In genomic region chr3:116424160-116424972, GRCm38 (mm10) we compare ENCODE assay signal across 8 mouse cellular contexts. TPM values are rescaled to one million over a fixed set of nuclear protein-coding genes. Genes with fewer than 3 reads are reported as not detected.
DNase-seq lines count a peak whose midpoint lies in the region; ATAC-seq and TF ChIP-seq lines count a peak whose summit lies in the region.

No protein-coding gene starts in this region.

- peak overlapping the region; percentile 95 for H3K27ac ChIP-seq in kidney, embryonic 15.5 days
- no peak overlapping the region for H3K27ac ChIP-seq in ES-E14 (ENCODE audit: insufficient read depth, low read depth, low read length, poor library complexity, severe bottlenecking)
- H3K27ac ChIP-seq in embryonic facial prominence, embryonic 10.5 days (replicated peaks): peak overlapping the region; percentile 93
- peak overlapping the region; percentile 87 for H3K27ac ChIP-seq in hindbrain, postnatal 0 days
- peak overlapping the region; percentile 94 for H3K27ac ChIP-seq in midbrain, embryonic 11.5 days (ENCODE audit: low read depth, low read length)

- H3K36me3 ChIP-seq in kidney, embryonic 15.5 days: peaks cover 7% of the 10 kb centered on the region; the same call in 1 of the 2 replicates
- no peaks in the 10 kb centered on the region for H3K36me3 ChIP-seq in ES-E14 (ENCODE audit: control insufficient read depth, insufficient read depth, low read length, poor library complexity, severe bottlenecking)
- H3K36me3 ChIP-seq in embryonic facial prominence, embryonic 10.5 days (replicated peaks): peaks cover 20% of the 10 kb centered on the region
- H3K36me3 ChIP-seq in hindbrain, postnatal 0 days (ENCODE audit: insufficient read depth, low read length): no peaks in the 10 kb centered on the region
- H3K36me3 ChIP-seq in midbrain, embryonic 11.5 days (ENCODE audit: control insufficient read depth, insufficient read depth, low read length): no peaks in the 10 kb centered on the region

- peaks cover 34% of the 10 kb centered on the region for H3K4me1 ChIP-seq in kidney, embryonic 15.5 days
- H3K4me1 ChIP-seq in ES-E14 (ENCODE audit: control insufficient read depth in 2 of 2, insufficient read depth in 2 of 2, low read length in 2 of 2, poor library complexity in 1 of 2): peaks cover 0 to 2% of the 10 kb centered on the region in 2 experiments; a peak in 2 of 4 replicates
- H3K4me1 ChIP-seq in embryonic facial prominence, embryonic 10.5 days: peaks cover 32% of the 10 kb centered on the region
- peaks cover 5% of the 10 kb centered on the region; the same call in 1 of the 2 replicates for H3K4me1 ChIP-seq in hindbrain, postnatal 0 days (ENCODE audit: insufficient read depth, low read length)
- H3K4me1 ChIP-seq in midbrain, embryonic 11.5 days (ENCODE audit: control insufficient read depth, insufficient read depth, low read length): peaks cover 21% of the 10 kb centered on the region

- peak; percentile 5 for ATAC-seq in kidney, embryonic 15.5 days (replicated peaks; ENCODE audit: low FRiP score)
- ATAC-seq in hindbrain, postnatal 0 days: peak; percentile 14; the same call in 1 of the 2 replicates
- ATAC-seq in midbrain, embryonic 11.5 days (ENCODE audit: low FRiP score): no peak

- H3K9ac ChIP-seq in kidney, embryonic 15.5 days: peak overlapping the region; percentile 75
- H3K9ac ChIP-seq in ES-E14 (ENCODE audit: insufficient read depth, low read depth, low read length, poor library complexity, severe bottlenecking): peak overlapping the region; percentile 65; the same call in 1 of the 2 replicates
- peak overlapping the region; percentile 69 for H3K9ac ChIP-seq in hindbrain, postnatal 0 days (replicated peaks; ENCODE audit: low read length)
- H3K9ac ChIP-seq in midbrain, embryonic 11.5 days (ENCODE audit: low read length): peak overlapping the region; percentile 96

- no peak for TF ChIP-seq CTCF in hindbrain, postnatal 0 days (IDR thresholded peaks at IDR 0.05; ENCODE audit: low read depth)

- no peaks in the 10 kb centered on the region for H3K27me3 ChIP-seq in kidney, embryonic 15.5 days
- no peaks in the 10 kb centered on the region for H3K27me3 ChIP-seq in embryonic facial prominence, embryonic 10.5 days (replicated peaks; ENCODE audit: low read depth, poor library complexity, severe bottlenecking)
- H3K27me3 ChIP-seq in hindbrain, postnatal 0 days (ENCODE audit: insufficient read depth, low read length): no peaks in the 10 kb centered on the region
- H3K27me3 ChIP-seq in midbrain, embryonic 11.5 days (ENCODE audit: control insufficient read depth, insufficient read depth, low read length): no peaks in the 10 kb centered on the region

- in situ Hi-C loops in ES-E14 (cut with MboI; ENCODE audit: low sequenced_read_pairs in 2 of 2, unreplicated experiment in 2 of 2): no loop called here

- DNase-seq in kidney, postnatal 10 days: no peak
- peak; percentile 30 for DNase-seq in ES-E14 (ENCODE audit: low read depth, low spot score)
- DNase-seq in embryonic facial prominence, embryonic 10.5 days (ENCODE audit: low spot score): no peak
- DNase-seq in hindbrain, postnatal 0 days (ENCODE audit: low spot score): no peak
- peak; percentile 98 for DNase-seq in midbrain, embryonic 11.5 days (ENCODE audit: low spot score, missing footprints)
- DNase-seq in gastrocnemius, adult 18-20 months (ENCODE audit: low spot score): no peak
- DNase-seq in cerebellum, postnatal 10 days: no peak

- no peaks in the 10 kb centered on the region for H3K9me3 ChIP-seq in kidney, embryonic 15.5 days (replicated peaks)
- no peaks in the 10 kb centered on the region for H3K9me3 ChIP-seq in ES-E14 (ENCODE audit: control insufficient read depth, insufficient read depth, low read depth, low read length)
- H3K9me3 ChIP-seq in embryonic facial prominence, embryonic 10.5 days: no peaks in the 10 kb centered on the region
- H3K9me3 ChIP-seq in hindbrain, postnatal 0 days (ENCODE audit: low read length): no peaks in the 10 kb centered on the region
- no peaks in the 10 kb centered on the region for H3K9me3 ChIP-seq in midbrain, embryonic 11.5 days (ENCODE audit: control insufficient read depth, low read length)

- peak overlapping the region; percentile 69 for H3K4me2 ChIP-seq in kidney, embryonic 15.5 days
- H3K4me2 ChIP-seq in hindbrain, postnatal 0 days (ENCODE audit: low read depth, low read length): peak overlapping the region; percentile 100
- peak overlapping the region; percentile 87 for H3K4me2 ChIP-seq in midbrain, embryonic 11.5 days

- WGBS in kidney, embryonic 15.5 days: under 1% methylated on average over 32 of the region's 32 CpGs
- under 1% methylated on average over 32 of the region's 32 CpGs for WGBS in embryonic facial prominence, embryonic 10.5 days
- WGBS in hindbrain, postnatal 0 days: under 1% methylated on average over 32 of the region's 32 CpGs
- WGBS in midbrain, embryonic 11.5 days: under 1% methylated on average over 32 of the region's 32 CpGs

- peak overlapping the region; percentile 90 for H3K4me3 ChIP-seq in kidney, embryonic 15.5 days (replicated peaks)
- peak overlapping the region; percentile 67 to 99 for H3K4me3 ChIP-seq in ES-E14 (ENCODE audit: insufficient read depth in 1 of 2, low read depth in 1 of 2, low read length in 2 of 2, poor library complexity in 1 of 2, severe bottlenecking in 1 of 2)
- H3K4me3 ChIP-seq in embryonic facial prominence, embryonic 10.5 days: peak overlapping the region; percentile 74
- H3K4me3 ChIP-seq in hindbrain, postnatal 0 days (ENCODE audit: low read length): peak overlapping the region; percentile 66
- H3K4me3 ChIP-seq in midbrain, embryonic 11.5 days (ENCODE audit: low read depth, low read length): peak overlapping the region; percentile 95

TF ChIP-seq in ES-E14, 5 proteins besides CTCF, POLR2A, EP300 and RAD21:
- TF ChIP-seq MAFK (IDR thresholded peaks at IDR 0.05; ENCODE audit: insufficient read depth, low read depth, low read length) (no peak), HCFC1 (IDR thresholded peaks at IDR 0.05; ENCODE audit: borderline replicate concordance, insufficient read depth, low read length) (no peak), ZNF384 (IDR thresholded peaks at IDR 0.05; ENCODE audit: low read depth, low read length) (no peak), ZC3H11A (IDR thresholded peaks at IDR 0.05; ENCODE audit: borderline replicate concordance, low read depth, low read length) (no peak)

RNA-seq across cellular contexts. Expression of gene Cdc14a, which starts 0.5 kb away (rescaled TPM):
- 13.6 and 14.7 TPM in 2 replicates for polyA plus RNA-seq in kidney, embryonic 15.5 days (2015; fragmentation: Nextera tagmentation; extraction: Ambion mirVana)
- 3.5 TPM in 2 replicates for total RNA-seq in ES-E14 (2012; rRNA removed)
- polyA plus RNA-seq in embryonic facial prominence, embryonic 10.5 days (2016; fragmentation: Nextera tagmentation; extraction: Ambion mirVana): 16.5 and 17.6 TPM in 2 replicates
- 7.2 and 13.3 TPM in 2 replicates for total RNA-seq in hindbrain, postnatal 0 days (2014; rRNA removed)
- 3.8 and 4.3 TPM in 2 replicates for polyA plus RNA-seq in hindbrain, postnatal 0 days (2015; fragmentation: Nextera tagmentation; extraction: Ambion mirVana)
- polyA plus RNA-seq in midbrain, embryonic 11.5 days (2014; fragmentation: Nextera tagmentation; extraction: Ambion mirVana): 15.5 and 18.2 TPM in 2 replicates
- 10 to 100 TPM in 1 of 2 experiments, 1 to 10 TPM in 1; 9.4 to 16.7 TPM for total RNA-seq in gastrocnemius, adult 18-20 months (2021)

Comparison
In these comparisons a context has a peak if more than half of its experiments do, and no peak if none do; other contexts are left out.
1. DNase-seq: peak in ES-E14 (single experiment) and midbrain, embryonic 11.5 days (single experiment); none in kidney, postnatal 10 days (single experiment), embryonic facial prominence, embryonic 10.5 days (single experiment), hindbrain, postnatal 0 days (single experiment), gastrocnemius, adult 18-20 months (single experiment) and cerebellum, postnatal 10 days (0 of 2).
2. Peak in every context shown above with its lines, with median percentiles within 50 percentile points of each other: H3K4me2 ChIP-seq, H3K4me3 ChIP-seq and H3K9ac ChIP-seq.